In the genomic region with DNA sequence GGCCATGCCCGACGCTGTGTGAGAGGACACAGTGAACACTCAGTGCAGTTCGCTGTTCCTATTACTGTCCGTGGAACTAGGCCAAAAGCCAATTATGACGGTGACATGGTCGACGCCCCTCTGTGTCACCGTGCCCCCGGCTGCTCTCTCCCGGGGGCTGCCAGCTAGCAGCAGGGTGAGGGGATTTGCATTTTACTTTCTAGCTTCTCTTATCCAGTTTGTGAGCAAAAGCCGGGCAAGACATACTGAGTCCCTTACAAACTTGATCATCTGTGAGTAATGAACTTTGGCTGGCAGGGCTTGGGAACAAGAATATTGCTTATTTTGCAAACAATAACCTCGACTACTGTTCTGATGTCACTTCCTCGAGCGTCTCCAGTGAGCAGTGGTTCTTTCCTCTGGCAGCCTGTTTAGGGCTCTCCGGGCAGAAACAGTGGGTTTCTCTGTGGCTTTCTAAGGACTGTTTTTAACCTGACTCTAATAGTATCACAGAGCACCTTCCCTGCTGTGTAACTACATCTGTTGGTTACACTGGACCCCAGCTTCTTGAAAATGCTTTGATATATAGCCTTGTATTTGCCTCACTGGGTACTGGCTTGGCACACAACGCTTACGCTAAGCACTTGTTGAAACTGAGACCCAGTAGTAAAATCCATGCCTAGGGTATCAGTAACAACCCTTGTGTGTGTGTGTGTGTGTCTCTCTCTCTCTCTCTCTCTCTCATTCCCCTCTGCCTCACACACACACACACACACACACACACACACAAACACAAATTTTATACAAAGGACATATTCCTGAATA, we compare ENCODE assay signal across 8 mouse cellular contexts.
A peak's percentile ranks its signal among the peaks of the same experiment; 100 is the strongest.
DNase-seq lines count a peak whose midpoint lies in the region; ATAC-seq lines count a peak whose summit lies in the region.

No protein-coding gene starts in this region.

- no peak overlapping the region for H3K9ac ChIP-seq in embryonic facial prominence, embryonic 15.5 days
- no peak overlapping the region for H3K9ac ChIP-seq in hindbrain, embryonic 15.5 days
- no peak overlapping the region for H3K9ac ChIP-seq in midbrain, embryonic 12.5 days (replicated peaks)

- peak overlapping the region; percentile 22; the same call in 1 of the 2 replicates for H3K4me2 ChIP-seq in embryonic facial prominence, embryonic 15.5 days (replicated peaks)
- no peak overlapping the region for H3K4me2 ChIP-seq in hindbrain, embryonic 15.5 days
- H3K4me2 ChIP-seq in midbrain, embryonic 12.5 days (replicated peaks) = no peak overlapping the region; the same call in 1 of the 2 replicates

- H3K27ac ChIP-seq in embryonic facial prominence, embryonic 15.5 days (replicated peaks) = 0 out of 2 replicates have a peak overlapping the region, but pooled peaks have one; percentile 5
- H3K27ac ChIP-seq in hindbrain, embryonic 15.5 days (replicated peaks) = peak overlapping the region; percentile 14; the same call in 1 of the 2 replicates
- H3K27ac ChIP-seq in midbrain, embryonic 12.5 days (replicated peaks) = peak overlapping the region; percentile 49

- H3K27me3 ChIP-seq in embryonic facial prominence, embryonic 15.5 days = no peaks in the 10 kb centered on the region
- no peaks in the 10 kb centered on the region for H3K27me3 ChIP-seq in hindbrain, embryonic 15.5 days
- no peaks in the 10 kb centered on the region for H3K27me3 ChIP-seq in midbrain, embryonic 12.5 days

- no peaks in the 10 kb centered on the region for H3K36me3 ChIP-seq in embryonic facial prominence, embryonic 15.5 days
- H3K36me3 ChIP-seq in hindbrain, embryonic 15.5 days = no peaks in the 10 kb centered on the region
- no peaks in the 10 kb centered on the region for H3K36me3 ChIP-seq in midbrain, embryonic 12.5 days

- peaks cover 9% of the 10 kb centered on the region for H3K4me1 ChIP-seq in embryonic facial prominence, embryonic 15.5 days
- peaks cover 26% of the 10 kb centered on the region for H3K4me1 ChIP-seq in hindbrain, embryonic 15.5 days (replicated peaks)
- peaks cover 34% of the 10 kb centered on the region for H3K4me1 ChIP-seq in midbrain, embryonic 12.5 days

- DNase-seq in cerebellum, postnatal 14 days = peak; percentile 53 to 65
- no peak for DNase-seq in cerebellum, postnatal 36 days
- DNase-seq in gastrocnemius, postnatal 25 days = no peak
- DNase-seq in layer of hippocampus, postnatal 25 days (ENCODE audit: extremely low spot score in 1 of 2, low spot score in 1 of 2) = no peak
- DNase-seq in spleen, postnatal 36 days (ENCODE audit: low spot score in 2 of 2) = no peak

- no peak overlapping the region for H3K4me3 ChIP-seq in embryonic facial prominence, embryonic 15.5 days (replicated peaks)
- H3K4me3 ChIP-seq in hindbrain, embryonic 15.5 days = no peak overlapping the region
- H3K4me3 ChIP-seq in midbrain, embryonic 12.5 days = no peak overlapping the region

- no peaks in the 10 kb centered on the region for H3K9me3 ChIP-seq in embryonic facial prominence, embryonic 15.5 days (replicated peaks)
- no peaks in the 10 kb centered on the region for H3K9me3 ChIP-seq in hindbrain, embryonic 15.5 days
- H3K9me3 ChIP-seq in midbrain, embryonic 12.5 days = no peaks in the 10 kb centered on the region

- ATAC-seq in embryonic facial prominence, embryonic 15.5 days (ENCODE audit: insufficient number of reproducible peaks, low FRiP score, low TSS enrichment, low read depth) = peak; percentile 47; the same call in 1 of the 2 replicates
- ATAC-seq in hindbrain, embryonic 15.5 days (ENCODE audit: low FRiP score, low read depth) = peak; percentile 35; the same call in 1 of the 2 replicates
- ATAC-seq in midbrain, embryonic 12.5 days (ENCODE audit: low FRiP score, low read depth) = peak; percentile 38; the same call in 1 of the 2 replicates

- WGBS in embryonic facial prominence, embryonic 15.5 days = 43% methylated on average over 17 of the region's 17 CpGs
- WGBS in hindbrain, embryonic 15.5 days = 29% methylated on average over 17 of the region's 17 CpGs
- WGBS in midbrain, embryonic 12.5 days = 52% methylated on average over 17 of the region's 17 CpGs

Comparison
In these comparisons a context has a peak if more than half of its experiments do, and no peak if none do; other contexts are left out.
1. DNase-seq: peak in cerebellum, postnatal 14 days (2 of 2); none in cerebellum, postnatal 36 days (0 of 2), gastrocnemius, postnatal 25 days (single experiment), layer of hippocampus, postnatal 25 days (0 of 2) and spleen, postnatal 36 days (0 of 2).
2. Peak in every context shown above with its lines, with median percentiles within 50 percentile points of each other: ATAC-seq and H3K27ac ChIP-seq.